Mouse (Mus musculus): Measurements from ENCODE around the gene Pradc1.

Gene Pradc1

GRCm38 (mm10) chr6:85451664-85452410, at the start of gene Pradc1:
Gene Pradc1 (minus strand): TSS chr6:85451970.
- peak; percentile 99 for DNase-seq

- no peak for DNase-seq
Measured at GRCm38 (mm10) chr6:85500416-85500815, 48.6 kb upstream of the Pradc1 start.

- DNase-seq = peak; percentile 38
Measured at GRCm38 (mm10) chr6:85498147-85498546, 46.4 kb upstream of the Pradc1 start.

- DNase-seq = no peak
Measured at GRCm38 (mm10) chr6:85496976-85497375, 45.2 kb upstream of the Pradc1 start.

GRCm38 (mm10) chr6:85491606-85492005, 39.8 kb upstream of the Pradc1 start:
- DNase-seq = peak; percentile 35

GRCm38 (mm10) chr6:85490252-85490651, 38.5 kb upstream of the Pradc1 start:
- no peak for DNase-seq

- no peak for DNase-seq
Measured at GRCm38 (mm10) chr6:85489717-85490116, 37.9 kb upstream of the Pradc1 start.

GRCm38 (mm10) chr6:85488510-85488909, 36.7 kb upstream of the Pradc1 start:
- peak; percentile 33 for DNase-seq

GRCm38 (mm10) chr6:85485738-85486137, 34.0 kb upstream of the Pradc1 start:
- DNase-seq = no peak

- peak; percentile 60 for DNase-seq
Measured at GRCm38 (mm10) chr6:85483843-85484721, 32.3 kb upstream of the Pradc1 start.

- no peak for DNase-seq
Measured at GRCm38 (mm10) chr6:85480685-85481084, 28.9 kb upstream of the Pradc1 start.

GRCm38 (mm10) chr6:85479979-85480378, 28.2 kb upstream of the Pradc1 start:
- no peak for DNase-seq

GRCm38 (mm10) chr6:85478416-85478815, 26.6 kb upstream of the Pradc1 start:
- DNase-seq = no peak

- peak; percentile 51 for DNase-seq
Measured at GRCm38 (mm10) chr6:85477366-85477917, 25.7 kb upstream of the Pradc1 start.

- DNase-seq = no peak
Measured at GRCm38 (mm10) chr6:85475581-85475980, 23.8 kb upstream of the Pradc1 start.

GRCm38 (mm10) chr6:85472542-85472941, 20.8 kb upstream of the Pradc1 start:
- no peak for DNase-seq

- no peak for DNase-seq
Measured at GRCm38 (mm10) chr6:85471962-85472361, 20.2 kb upstream of the Pradc1 start.

- no peak for DNase-seq
Measured at GRCm38 (mm10) chr6:85469660-85470430, 18.1 kb upstream of the Pradc1 start.

GRCm38 (mm10) chr6:85465381-85465780, 13.6 kb upstream of the Pradc1 start:
- DNase-seq = no peak

- no peak for DNase-seq
Measured at GRCm38 (mm10) chr6:85459621-85460020, 7.9 kb upstream of the Pradc1 start.

GRCm38 (mm10) chr6:85452816-85453215, 1.0 kb upstream of the Pradc1 start:
- no peak for DNase-seq

GRCm38 (mm10) chr6:85452411-85452665, 568 bp upstream of the Pradc1 start:
- DNase-seq = peak; percentile 62
